Mouse (Mus musculus): ENCODE results near the gene Sptlc3.

GRCm38 (mm10) chr2:139467726-139468125 is 26.0 kb upstream of the Sptlc3 start:
- TF ChIP-seq CTCF (IDR thresholded peaks at IDR 0.05; ENCODE audit: control insufficient read depth, insufficient read depth, insufficient read length) (no peak), USF1 (IDR thresholded peaks at IDR 0.05; ENCODE audit: low read depth) (no peak), MAX (IDR thresholded peaks at IDR 0.05) (no peak), CEBPB (IDR thresholded peaks at IDR 0.05; ENCODE audit: low read depth) (no peak), FOSL1 (IDR thresholded peaks at IDR 0.05; ENCODE audit: insufficient read depth, low read length, poor library complexity, severe bottlenecking) (no peak), MYOD1 (IDR thresholded peaks at IDR 0.05; ENCODE audit: control insufficient read depth, insufficient read length, low read depth) (no peak), MYOG (IDR thresholded peaks at IDR 0.05; ENCODE audit: control insufficient read depth, extremely low read depth, insufficient read length) (no peak)
